In genomic region chr4:127286907-127287306, GRCm38 (mm10) we compare ENCODE assay signal across 21 mouse cellular contexts. TPM values are rescaled to one million over a fixed set of nuclear protein-coding genes. Genes with fewer than 3 reads are reported as not detected.
"Had no signal": no experiment of that assay in that cellular context is flagged by ENCODE, and none has a peak within 500 bp of the region (broad histone marks: within the 10 kb centered on the region; RNA-seq: fewer than 3 reads in every experiment).

No protein-coding gene starts in this region.

- H3K27ac ChIP-seq: midbrain, embryonic 10.5 days; neural tube, embryonic 13.5 days; neural tube, embryonic 15.5 days; stomach, embryonic 15.5 days; stomach, postnatal 0 days had no signal

- H3K4me2 ChIP-seq: lung, embryonic 14.5 days; neural tube, embryonic 13.5 days; neural tube, embryonic 15.5 days; stomach, embryonic 15.5 days had no signal

- H3K27me3 ChIP-seq: neural tube, embryonic 13.5 days; neural tube, embryonic 15.5 days; stomach, embryonic 15.5 days had no signal

- DNase-seq: lung, adult 18-20 months; lung, embryonic 14.5 days; lung, postnatal 10 days; lung, postnatal 4 days; midbrain, embryonic 14.5 days; retina, postnatal 1 day; right cerebral cortex, adult 18-20 months; right cerebral cortex, postnatal 25 days; right cerebral cortex, postnatal 4 days; thymus, adult 2 months; thymus, postnatal 25 days; thymus, postnatal 4 days had no signal

- H3K9ac ChIP-seq: lung, embryonic 14.5 days; neural tube, embryonic 13.5 days; neural tube, embryonic 15.5 days; stomach, embryonic 15.5 days had no signal

- ATAC-seq: midbrain, embryonic 16.5 days had no signal

- H3K4me3 ChIP-seq: midbrain, embryonic 10.5 days; myocyte; neural tube, embryonic 13.5 days; neural tube, embryonic 15.5 days; stomach, embryonic 15.5 days had no signal

- H3K9me3 ChIP-seq: midbrain, embryonic 10.5 days; neural tube, embryonic 13.5 days; neural tube, embryonic 15.5 days; stomach, embryonic 15.5 days had no signal

- H3K36me3 ChIP-seq: midbrain, embryonic 10.5 days; neural tube, embryonic 13.5 days; neural tube, embryonic 15.5 days; stomach, embryonic 15.5 days had no signal

- H3K4me1 ChIP-seq: midbrain, embryonic 10.5 days; neural tube, embryonic 13.5 days; neural tube, embryonic 15.5 days; stomach, embryonic 15.5 days had no signal

RNA-seq across cellular contexts. Expression of gene Gja4, which starts 26.9 kb away (rescaled TPM):
- total RNA-seq: megakaryocyte, adult 5-6 weeks; megakaryocyte-erythroid progenitor cell, adult 5-6 weeks had no signal

RNA-seq across cellular contexts. Expression of gene Gjb3, which starts 43.7 kb away (rescaled TPM):
- total RNA-seq: megakaryocyte, adult 5-6 weeks; megakaryocyte-erythroid progenitor cell, adult 5-6 weeks had no signal
- polyA plus RNA-seq: neural tube, embryonic 13.5 days; neural tube, embryonic 15.5 days had no signal
